Mouse (Mus musculus) CH12.LX (cell line): ENCODE measurements around the gene Kif6. TPM values are rescaled to one million over a fixed set of nuclear protein-coding genes. Genes with fewer than 3 reads are reported as not detected.

Experiments used
- DNase-seq: peaks from one replicate; pipeline ENCODE4 v3.0.0-alpha.2; 2013; ENCODE audit errors: extremely low read depth
- H3K27ac ChIP-seq: 2 replicates; pipeline ENCODE4 v1.5.1; 2012; ENCODE audit warnings: low read depth, mild to moderate bottlenecking, control low read depth, moderate library complexity; ENCODE audit not compliant: insufficient read depth
- H3K27me3 ChIP-seq: replicated peaks from 2 replicates; pipeline ENCODE3; 2012; ENCODE audit warnings: inconsistent platforms
- H3K36me3 ChIP-seq, 2 experiments: replicated peaks in 1 of 2; 2 replicates each; pipeline versions ENCODE3 to v1.6.1; 2012; ENCODE audit warnings: inconsistent platforms in 1 of 2, low read length in 1 of 2, mild to moderate bottlenecking in 1 of 2, mixed read lengths in 1 of 2, moderate library complexity in 1 of 2; ENCODE audit not compliant: control insufficient read depth in 1 of 2, insufficient read depth in 1 of 2
- H3K4me1 ChIP-seq, 2 experiments: 2 replicates each; pipeline ENCODE4 v1.6.1; 2012; ENCODE audit warnings: inconsistent platforms in 1 of 2, moderate library complexity in 1 of 2; ENCODE audit not compliant: insufficient read depth in 2 of 2, control insufficient read depth in 1 of 2
- H3K4me2 ChIP-seq: 2 replicates; pipeline ENCODE4 v1.6.1; 2012; ENCODE audit warnings: low read depth, mild to moderate bottlenecking, control low read depth; ENCODE audit not compliant: poor library complexity, insufficient read depth, severe bottlenecking
- H3K4me3 ChIP-seq, 3 experiments: fragments of 150-350 bp in 1 of 3; sonication (generic) in 1 of 3; replicated peaks in 1 of 3; 2 replicates each; pipeline versions ENCODE3 to v1.5.1; 2011 to 2012; ENCODE audit warnings: low read depth in 2 of 3, low read length in 2 of 3, mild to moderate bottlenecking in 2 of 3, moderate library complexity in 2 of 3, control low read depth in 1 of 3, improper control_type of control experiment in 1 of 3, inconsistent platforms in 1 of 3, mixed read lengths in 1 of 3; ENCODE audit not compliant: poor library complexity in 1 of 3
- H3K79me2 ChIP-seq: replicated peaks from 2 replicates; pipeline ENCODE4 v1.6.1; 2012; ENCODE audit warnings: mild to moderate bottlenecking, moderate library complexity; ENCODE audit not compliant: control insufficient read depth, poor library complexity, insufficient read depth, severe bottlenecking; ENCODE audit errors: extremely low read depth
- H3K9ac ChIP-seq: 2 replicates; pipeline ENCODE4 v1.6.1; 2012; ENCODE audit warnings: low read depth, mild to moderate bottlenecking, control low read depth, moderate library complexity; ENCODE audit not compliant: insufficient read depth
- H3K9me3 ChIP-seq: replicated peaks from 2 replicates; pipeline ENCODE3; 2012; ENCODE audit warnings: low read length, inconsistent platforms, mixed read lengths
- BHLHE40 ChIP-seq: IDR thresholded peaks from 2 replicates; pipeline ENCODE4 v1.6.1; 2011; ENCODE audit warnings: mild to moderate bottlenecking, low read depth, low read length, improper control_type of control experiment
- CHD1 ChIP-seq: IDR thresholded peaks from 2 replicates; pipeline ENCODE4 v1.6.1; 2012; ENCODE audit warnings: low read depth, low read length, improper control_type of control experiment, inconsistent platforms
- CHD2 ChIP-seq: IDR thresholded peaks from 2 replicates; pipeline ENCODE4 v1.6.1; 2011; ENCODE audit warnings: low read length, improper control_type of control experiment
- CTCF ChIP-seq, 2 experiments: IDR thresholded peaks in 1 of 2; conservative IDR thresholded peaks in 1 of 2; 2 replicates each; pipeline ENCODE4 v1.5.1; 2011 to 2012; ENCODE audit warnings: low read depth in 2 of 2, low read length in 2 of 2, improper control_type of control experiment in 1 of 2, inconsistent platforms in 1 of 2, mild to moderate bottlenecking in 1 of 2, moderate library complexity in 1 of 2
- E2F4 ChIP-seq: IDR thresholded peaks from 2 replicates; pipeline ENCODE4 v1.6.1; 2011; ENCODE audit warnings: low read depth, low read length, improper control_type of control experiment; ENCODE audit not compliant: insufficient replicate concordance
- ELF1 ChIP-seq: IDR thresholded peaks from 2 replicates; pipeline ENCODE4 v1.6.1; 2014; ENCODE audit warnings: low read depth, mild to moderate bottlenecking, inconsistent platforms, low read length, improper control_type of control experiment
- EP300 ChIP-seq: IDR thresholded peaks from 2 replicates; pipeline ENCODE4 v1.6.1; 2011; ENCODE audit warnings: low read length, improper control_type of control experiment
- ETS1 ChIP-seq: conservative IDR thresholded peaks from 2 replicates; pipeline ENCODE4 v1.6.1; 2012; ENCODE audit warnings: low read depth, mild to moderate bottlenecking, inconsistent platforms, low read length, improper control_type of control experiment, moderate library complexity
- GABPA ChIP-seq: IDR thresholded peaks from 2 replicates; pipeline ENCODE4 v1.6.1; 2012; ENCODE audit warnings: low read depth, low read length, improper control_type of control experiment, inconsistent platforms; ENCODE audit not compliant: insufficient replicate concordance
- HCFC1 ChIP-seq: IDR thresholded peaks from 2 replicates; pipeline ENCODE4 v1.6.1; 2012; ENCODE audit warnings: low read depth, mild to moderate bottlenecking, inconsistent platforms, low read length, improper control_type of control experiment
- IRF4 ChIP-seq: IDR thresholded peaks from 2 replicates; pipeline ENCODE4 v1.6.1; 2014; ENCODE audit warnings: low read depth, mild to moderate bottlenecking, inconsistent platforms, low read length, improper control_type of control experiment
- JUN ChIP-seq: IDR thresholded peaks from 2 replicates; pipeline ENCODE4 v1.6.1; 2011; ENCODE audit warnings: low read depth, mild to moderate bottlenecking, low read length, improper control_type of control experiment, moderate library complexity; ENCODE audit not compliant: insufficient read depth
- JUND ChIP-seq: conservative IDR thresholded peaks from 2 replicates; pipeline ENCODE4 v1.6.1; 2011; ENCODE audit warnings: low read depth, low read length, improper control_type of control experiment
- KAT2A ChIP-seq: IDR thresholded peaks from 2 replicates; pipeline ENCODE4 v1.6.1; 2012; ENCODE audit warnings: low read length, improper control_type of control experiment, inconsistent platforms; ENCODE audit not compliant: insufficient replicate concordance
- MAFK ChIP-seq: IDR thresholded peaks from 2 replicates; pipeline ENCODE4 v1.6.1; 2011; ENCODE audit warnings: low read length, improper control_type of control experiment; ENCODE audit not compliant: insufficient replicate concordance
- MAX ChIP-seq: IDR thresholded peaks from 2 replicates; pipeline ENCODE4 v1.6.1; 2011; ENCODE audit warnings: low read length, improper control_type of control experiment
- MAZ ChIP-seq: IDR thresholded peaks from 2 replicates; pipeline ENCODE4 v1.6.1; 2012; ENCODE audit warnings: low read depth, mild to moderate bottlenecking, inconsistent platforms, low read length, improper control_type of control experiment, moderate library complexity
- MEF2A ChIP-seq: IDR thresholded peaks from 2 replicates; pipeline ENCODE4 v1.6.1; 2014; ENCODE audit warnings: low read depth, mild to moderate bottlenecking, inconsistent platforms, low read length, improper control_type of control experiment, borderline replicate concordance
- MXI1 ChIP-seq: IDR thresholded peaks from 2 replicates; pipeline ENCODE4 v1.6.1; 2011; ENCODE audit warnings: mild to moderate bottlenecking, low read depth, low read length, improper control_type of control experiment
- MYC ChIP-seq: IDR thresholded peaks from 2 replicates; pipeline ENCODE4 v1.6.1; 2011; ENCODE audit warnings: low read depth, mild to moderate bottlenecking, improper control_type of control experiment, low read length
- NELFE ChIP-seq: IDR thresholded peaks from 2 replicates; pipeline ENCODE4 v1.6.1; 2011; ENCODE audit warnings: low read depth, low read length, improper control_type of control experiment
- NRF1 ChIP-seq: IDR thresholded peaks from 2 replicates; pipeline ENCODE4 v1.6.1; 2014; ENCODE audit warnings: low read depth, mild to moderate bottlenecking, inconsistent platforms, low read length, improper control_type of control experiment, moderate library complexity
- PAX5 ChIP-seq: IDR thresholded peaks from 2 replicates; pipeline ENCODE4 v1.6.1; 2012; ENCODE audit warnings: low read length, inconsistent platforms, mixed read lengths
- POLR2A ChIP-seq: IDR thresholded peaks from 2 replicates; pipeline ENCODE4 v1.6.1; 2011; ENCODE audit warnings: low read depth, mild to moderate bottlenecking, improper control_type of control experiment, low read length
- POLR2AphosphoS2 ChIP-seq: IDR thresholded peaks from 2 replicates; pipeline ENCODE4 v1.6.1; 2011; ENCODE audit warnings: low read depth, low read length, improper control_type of control experiment
- RAD21 ChIP-seq: IDR thresholded peaks from 2 replicates; pipeline ENCODE4 v1.6.1; 2011; ENCODE audit warnings: low read depth, mild to moderate bottlenecking, low read length, improper control_type of control experiment, moderate library complexity
- RCOR1 ChIP-seq: conservative IDR thresholded peaks from 2 replicates; pipeline ENCODE4 v1.6.1; 2012; ENCODE audit warnings: low read depth, mild to moderate bottlenecking, inconsistent platforms, low read length, improper control_type of control experiment
- SIN3A ChIP-seq: IDR thresholded peaks from 2 replicates; pipeline ENCODE4 v1.6.1; 2012; ENCODE audit warnings: low read length, improper control_type of control experiment, inconsistent platforms
- SMC3 ChIP-seq: IDR thresholded peaks from 2 replicates; pipeline ENCODE4 v1.6.1; 2011; ENCODE audit warnings: low read depth, low read length, improper control_type of control experiment
- TBP ChIP-seq: conservative IDR thresholded peaks from 2 replicates; pipeline ENCODE4 v1.6.1; 2011; ENCODE audit warnings: low read depth, low read length, improper control_type of control experiment
- TCF12 ChIP-seq: IDR thresholded peaks from 2 replicates; pipeline ENCODE4 v1.6.1; 2014; ENCODE audit warnings: low read depth, mild to moderate bottlenecking, inconsistent platforms, low read length, improper control_type of control experiment
- UBTF ChIP-seq: IDR thresholded peaks from 2 replicates; pipeline ENCODE4 v1.6.1; 2012; ENCODE audit warnings: low read depth, mild to moderate bottlenecking, inconsistent platforms, low read length, improper control_type of control experiment, moderate library complexity
- USF1 ChIP-seq: IDR thresholded peaks from 2 replicates; pipeline ENCODE4 v1.6.1; 2014; ENCODE audit warnings: low read depth, mild to moderate bottlenecking, inconsistent platforms, low read length, improper control_type of control experiment
- USF2 ChIP-seq: conservative IDR thresholded peaks from 2 replicates; pipeline ENCODE4 v1.6.1; 2011; ENCODE audit warnings: low read depth, low read length, improper control_type of control experiment
- ZC3H11A ChIP-seq: IDR thresholded peaks from 2 replicates; pipeline ENCODE4 v1.6.1; 2012; ENCODE audit warnings: low read depth, mild to moderate bottlenecking, inconsistent platforms, low read length, improper control_type of control experiment
- ZKSCAN1 ChIP-seq: IDR thresholded peaks from 2 replicates; pipeline ENCODE4 v1.6.1; 2012; ENCODE audit warnings: low read depth, inconsistent platforms, low read length, improper control_type of control experiment, borderline replicate concordance
- ZMIZ1 ChIP-seq: IDR thresholded peaks from 2 replicates; pipeline ENCODE4 v1.6.1; 2012; ENCODE audit warnings: low read depth, mild to moderate bottlenecking, inconsistent platforms, low read length, improper control_type of control experiment
- ZNF384 ChIP-seq: IDR thresholded peaks from 2 replicates; pipeline ENCODE4 v1.6.1; 2012; ENCODE audit warnings: low read depth, low read length, improper control_type of control experiment, inconsistent platforms
- dilution Hi-C: fragments of 300-500 bp; cut with MboI; formaldehyde crosslinking; loops from 2 replicates; pipeline ENCODE4 v1.14.3; 2020; ENCODE audit warnings: low sequenced_read_pairs; ENCODE audit not compliant: extremely low pct_unique_long_range_greater_than_20kb, extremely low pct_ligation_motif_present
- in situ Hi-C: fragments of 300-500 bp; cut with MboI; formaldehyde crosslinking; loops from 3 replicates; pipeline ENCODE4 v1.14.3; 2019; ENCODE audit warnings: low sequenced_read_pairs, low pct_ligation_motif_present, low pct_unique_long_range_greater_than_20kb, mixed read lengths
- polyA plus RNA-seq: library from polyadenylated mRNA; unstranded; fragments of >175 nt; gene quantifications from 2 replicates; pipeline ENCODE4 v1.2.1, GENCODE M21; 2012; ENCODE audit warnings: low read depth; ENCODE audit not compliant: insufficient read length
- total RNA-seq, 2 experiments: library from RNA; depleted of rRNA; stranded (reverse); fragments of 300-350 nt in 1 of 2; fragments of >200 nt in 1 of 2; gene quantifications; 2 replicates each; pipeline ENCODE4 v1.2.3; 2012 to 2014

The Kif6 gene
- total and polyA plus RNA-seq, 3 experiments: not detected

DNA sequence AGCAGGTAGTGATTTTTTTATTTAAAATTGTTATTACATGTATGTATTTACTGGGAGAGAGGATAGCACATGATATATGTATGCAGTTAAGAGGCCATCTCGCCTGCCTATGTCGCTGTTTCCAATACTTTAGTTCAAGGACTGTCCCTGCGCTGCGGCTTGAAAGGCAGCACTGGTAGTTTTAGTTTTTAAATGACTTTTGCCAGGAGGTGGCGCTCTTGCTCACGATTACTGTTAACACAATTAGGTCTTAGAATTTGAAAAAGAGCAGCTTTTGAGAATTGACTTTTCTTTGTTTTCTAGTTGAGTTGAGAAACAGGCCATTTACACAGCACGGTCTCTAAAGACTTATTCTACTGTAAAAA, 336.5 kb downstream of the Kif6 start:
- H3K9ac ChIP-seq: no peak overlapping the region

DNA sequence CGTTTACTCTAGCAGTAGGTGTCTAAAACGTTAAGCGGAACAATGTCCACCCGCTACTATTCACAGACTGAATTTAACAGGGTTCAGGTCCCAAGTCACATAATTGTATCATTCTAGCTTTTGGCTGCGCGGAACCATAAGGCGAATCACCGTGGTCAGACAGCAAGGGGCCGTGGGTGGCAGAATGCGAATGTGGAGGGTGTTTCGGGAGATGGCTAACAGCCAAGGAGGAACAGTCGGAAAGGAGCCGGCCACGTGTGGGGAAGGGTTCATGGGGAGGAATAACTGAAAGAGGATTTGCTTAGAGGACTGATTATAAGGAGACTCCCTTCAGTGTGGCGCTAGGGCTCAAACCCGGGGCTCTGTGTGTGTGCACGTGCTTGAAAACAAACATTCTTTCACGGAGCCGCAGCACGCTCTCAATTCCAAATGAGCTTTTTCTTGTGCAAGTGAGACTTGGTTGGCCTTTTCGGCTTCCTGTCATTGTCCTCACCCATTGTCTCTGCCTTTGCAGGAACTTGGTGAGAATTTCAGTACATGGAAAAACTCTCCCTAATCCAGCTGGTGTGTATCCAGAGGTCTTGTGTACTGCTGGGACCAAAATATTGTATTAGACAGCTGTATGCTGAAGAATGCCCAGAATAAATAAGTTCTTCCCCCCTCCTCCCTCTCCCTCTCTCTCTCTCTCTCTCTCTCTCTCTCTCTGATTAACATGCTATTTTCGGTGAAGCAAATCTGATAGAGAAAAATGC, 337.1 kb downstream of the Kif6 start:
- Histone ChIP-seq H3K27me3 (peaks cover 1% of the 10 kb centered on the region), H3K9ac (no peak overlapping the region), H3K27ac (no peak overlapping the region), H3K4me3 (peak overlapping the region in 1 of 3 experiments; percentile 21), H3K4me1 (peaks cover 0 to 3% of the 10 kb centered on the region in 2 experiments; a peak in 1 of 4 replicates), H3K4me2 (peak overlapping the region; percentile 73), H3K79me2 (no peaks in the 10 kb centered on the region), H3K36me3 (no peaks in the 10 kb centered on the region), H3K9me3 (no peaks in the 10 kb centered on the region)
- in situ Hi-C loops (no loop called here), dilution Hi-C loops (no loop called here)
- DNase-seq: no peak
- TF ChIP-seq BHLHE40 (peak; percentile 48; the same call in 1 of the 2 replicates), GABPA (no peak), SIN3A (0 out of 2 replicates have a peak, but pooled peaks have one; percentile 1), MAFK (no peak), CTCF (conservative IDR thresholded peaks at IDR 0.05 in 1 of 2, IDR thresholded peaks at IDR 0.05 in 1 of 2; ENCODE audit: low read depth in 2 of 2, low read length in 2 of 2) (0 out of 4 replicates have a peak, but pooled peaks of 1 of the 2 experiments have one; percentile 5)

More for the DNA sequence above, 336.5 kb downstream of the Kif6 start:
- Histone ChIP-seq H3K27ac (no peak overlapping the region), H3K4me2 (peak overlapping the region; percentile 73), H3K4me3 (no peak overlapping the region), H3K27me3 (peaks cover 2% of the 10 kb centered on the region), H3K9me3 (no peaks in the 10 kb centered on the region), H3K36me3 (no peaks in the 10 kb centered on the region), H3K79me2 (no peaks in the 10 kb centered on the region)
- in situ Hi-C loops: no loop called here
- dilution Hi-C loops: no loop called here
- peak; percentile 82 for DNase-seq
- no peak for TF ChIP-seq EP300
- TF ChIP-seq NRF1: no peak
- TF ChIP-seq NELFE: peak; percentile 17; the same call in 1 of the 2 replicates
- TF ChIP-seq BHLHE40: no peak
- no peak for TF ChIP-seq CHD1
- TF ChIP-seq JUN: no peak; the same call in 1 of the 2 replicates
- TF ChIP-seq MAX: no peak
- TF ChIP-seq E2F4: no peak
- TF ChIP-seq GABPA: no peak
- no peak for TF ChIP-seq KAT2A
- no peak for TF ChIP-seq HCFC1
- TF ChIP-seq MAZ: no peak
- no peak for TF ChIP-seq UBTF
- TF ChIP-seq MAFK: no peak
- no peak for TF ChIP-seq ZMIZ1
- TF ChIP-seq POLR2AphosphoS2: no peak
- no peak for TF ChIP-seq ZKSCAN1
- TF ChIP-seq POLR2A: no peak
- no peak for TF ChIP-seq MEF2A
- peak; percentile 33; the same call in 1 of the 2 replicates for TF ChIP-seq SIN3A
- TF ChIP-seq SMC3: peak; percentile 74
- no peak for TF ChIP-seq RCOR1
- TF ChIP-seq ELF1: no peak
- TF ChIP-seq MYC: no peak; the same call in 1 of the 2 replicates
- TF ChIP-seq ZNF384: 0 out of 2 replicates have a peak, but pooled peaks have one; percentile 16
- TF ChIP-seq TBP: no peak
- no peak for TF ChIP-seq ETS1
- TF ChIP-seq MXI1: no peak
- no peak for TF ChIP-seq PAX5
- TF ChIP-seq JUND: peak; percentile 10; the same call in 1 of the 2 replicates
- TF ChIP-seq TCF12: no peak
- peak; percentile 61; the same call in 1 of the 2 replicates for TF ChIP-seq IRF4
- no peak for TF ChIP-seq CHD2
- peak; percentile 60 for TF ChIP-seq ZC3H11A
- no peak for TF ChIP-seq USF1
- peak; percentile 92 for TF ChIP-seq RAD21
- TF ChIP-seq CTCF (conservative IDR thresholded peaks at IDR 0.05 in 1 of 2, IDR thresholded peaks at IDR 0.05 in 1 of 2; ENCODE audit: low read depth in 2 of 2, low read length in 2 of 2): peak; percentile 41 to 91; a peak in 3 of 4 replicates
- no peak for TF ChIP-seq USF2
- TF ChIP-seq, all 38 proteins: peak for 9
- peaks cover 0 to 3% of the 10 kb centered on the region in 2 experiments; a peak in 1 of 4 replicates for H3K4me1 ChIP-seq
